Mouse (Mus musculus): ENCODE results near the gene Creb3l4. TPM values are rescaled to one million over a fixed set of nuclear protein-coding genes. Genes with fewer than 3 reads are reported as not detected.
A peak's percentile ranks its signal among the peaks of the same experiment; 100 is the strongest.
"Not testable (repeated sequence)": the region's sequence is repeated elsewhere in the genome, so short reads cannot be mapped to it uniquely, and the experiment has no call there.

Gene Creb3l4
- 2.4 and 3.0 TPM in 2 replicates for polyA plus RNA-seq (2015; fragmentation: Nextera tagmentation; extraction: Ambion mirVana)

- Histone ChIP-seq H3K4me2 (peak within 1 kb of the TSS; percentile 82), H3K9me3 (no peaks in the 10 kb centered on the region), H3K27me3 (replicated peaks) (no peaks in the 10 kb centered on the region), H3K36me3 (no peaks in the 10 kb centered on the region), H3K4me3 (peak within 1 kb of the TSS; percentile 51), H3K27ac (replicated peaks) (peak within 1 kb of the TSS; percentile 52), H3K9ac (peak within 1 kb of the TSS; percentile 72), H3K4me1 (peaks cover 21% of the 10 kb centered on the region)
- 5% methylated on average over 19 of the region's 19 CpGs for WGBS
- no peak for ATAC-seq (ENCODE audit: extremely low read depth, insufficient number of reproducible peaks, low FRiP score, low TSS enrichment)
Observed at GRCm38 (mm10) chr3:90242984-90243775, at the start of gene Creb3l4. Gene Creb3l4 (minus strand): TSS chr3:90243512.

GRCm38 (mm10) chr3:90292345-90293275 is 49.3 kb upstream of the Creb3l4 start, which contains the start of gene Gatad2b:
Gene Gatad2b (plus strand): TSS chr3:90293178.
- no peaks in the 10 kb centered on the region for H3K9me3 ChIP-seq
- ATAC-seq (ENCODE audit: extremely low read depth, insufficient number of reproducible peaks, low FRiP score, low TSS enrichment), result peak; percentile 99
- WGBS, result under 1% methylated on average over 44 of the region's 47 CpGs

GRCm38 (mm10) chr3:90291982-90292344 is 48.7 kb upstream of the Creb3l4 start:
- H3K4me1 ChIP-seq, result peaks cover 35% of the 10 kb centered on the region
- no peak for ATAC-seq (ENCODE audit: extremely low read depth, insufficient number of reproducible peaks, low FRiP score, low TSS enrichment)
- H3K9me3 ChIP-seq, result no peaks in the 10 kb centered on the region
- H3K4me3 ChIP-seq, result peak overlapping the region; percentile 93
- peak overlapping the region; percentile 75 for H3K4me2 ChIP-seq
- peak overlapping the region; percentile 96 for H3K27ac ChIP-seq (replicated peaks)
- H3K27me3 ChIP-seq (replicated peaks), result no peaks in the 10 kb centered on the region
- H3K36me3 ChIP-seq, result no peaks in the 10 kb centered on the region; the same call in 1 of the 2 replicates
- H3K9ac ChIP-seq, result peak overlapping the region; percentile 91
- 36% methylated on average over 2 of the region's 2 CpGs for WGBS

More at GRCm38 (mm10) chr3:90292345-90293275, 49.3 kb upstream of the Creb3l4 start, which contains the start of gene Gatad2b:
- H3K4me2 ChIP-seq, result peak within 1 kb of the TSS; percentile 80
- H3K4me1 ChIP-seq, result peaks cover 40% of the 10 kb centered on the region
- H3K36me3 ChIP-seq, result no peaks in the 10 kb centered on the region; the same call in 1 of the 2 replicates
- peak within 1 kb of the TSS; percentile 98 for H3K9ac ChIP-seq
- H3K27ac ChIP-seq (replicated peaks), result peak within 1 kb of the TSS; percentile 97
- H3K27me3 ChIP-seq (replicated peaks), result no peaks in the 10 kb centered on the region
- H3K4me3 ChIP-seq, result peak within 1 kb of the TSS; percentile 93

- Histone ChIP-seq H3K27ac (replicated peaks) (no peak overlapping the region), H3K36me3 (no peaks in the 10 kb centered on the region; the same call in 1 of the 2 replicates), H3K27me3 (replicated peaks) (no peaks in the 10 kb centered on the region), H3K4me2 (no peak overlapping the region), H3K4me1 (peaks cover 23% of the 10 kb centered on the region), H3K4me3 (no peak overlapping the region), H3K9ac (no peak overlapping the region), H3K9me3 (no peaks in the 10 kb centered on the region)
- no peak for ATAC-seq (ENCODE audit: extremely low read depth, insufficient number of reproducible peaks, low FRiP score, low TSS enrichment)
- 82% methylated on average over 1 of the region's 1 CpGs for WGBS
Observed at GRCm38 (mm10) chr3:90290602-90291001, 47.3 kb upstream of the Creb3l4 start.

- not testable (repeated sequence) for H3K27me3 ChIP-seq (replicated peaks); H3K27ac ChIP-seq (replicated peaks); ATAC-seq (ENCODE audit: extremely low read depth, insufficient number of reproducible peaks, low FRiP score, low TSS enrichment); H3K4me3 ChIP-seq; H3K9me3 ChIP-seq; H3K9ac ChIP-seq; H3K36me3 ChIP-seq; H3K4me2 ChIP-seq
- 46% methylated on average over 3 of the region's 3 CpGs for WGBS
- H3K4me1 ChIP-seq, result peaks cover 11% of the 10 kb centered on the region
Observed at GRCm38 (mm10) chr3:90289403-90289802, 46.1 kb upstream of the Creb3l4 start.

GRCm38 (mm10) chr3:90284150-90284549 is 40.8 kb upstream of the Creb3l4 start:
- Histone ChIP-seq H3K27ac (replicated peaks) (no peak overlapping the region), H3K4me1 (no peaks in the 10 kb centered on the region), H3K9ac (no peak overlapping the region), H3K36me3 (peaks cover 22% of the 10 kb centered on the region), H3K4me3 (no peak overlapping the region), H3K27me3 (replicated peaks) (no peaks in the 10 kb centered on the region), H3K4me2 (no peak overlapping the region), H3K9me3 (no peaks in the 10 kb centered on the region)
- WGBS, result 93% methylated on average over 2 of the region's 2 CpGs
- no peak for ATAC-seq (ENCODE audit: extremely low read depth, insufficient number of reproducible peaks, low FRiP score, low TSS enrichment)

- ATAC-seq (ENCODE audit: extremely low read depth, insufficient number of reproducible peaks, low FRiP score, low TSS enrichment), result no peak
- H3K36me3 ChIP-seq, result peaks cover 57% of the 10 kb centered on the region
Observed at GRCm38 (mm10) chr3:90280708-90281107, 37.4 kb upstream of the Creb3l4 start.

GRCm38 (mm10) chr3:90279743-90280142 is 36.4 kb upstream of the Creb3l4 start:
- Histone ChIP-seq H3K27me3 (replicated peaks) (no peaks in the 10 kb centered on the region), H3K4me2 (no peak overlapping the region), H3K9ac (no peak overlapping the region), H3K36me3 (peaks cover 66% of the 10 kb centered on the region), H3K9me3 (no peaks in the 10 kb centered on the region), H3K4me3 (no peak overlapping the region), H3K27ac (replicated peaks) (no peak overlapping the region), H3K4me1 (peaks cover 12% of the 10 kb centered on the region)
- ATAC-seq (ENCODE audit: extremely low read depth, insufficient number of reproducible peaks, low FRiP score, low TSS enrichment), result no peak
- WGBS, result 88% methylated on average over 7 of the region's 7 CpGs

More at GRCm38 (mm10) chr3:90280708-90281107, 37.4 kb upstream of the Creb3l4 start:
- no peak overlapping the region for H3K9ac ChIP-seq
- 89% methylated on average over 9 of the region's 9 CpGs for WGBS
- H3K4me3 ChIP-seq, result no peak overlapping the region
- H3K27ac ChIP-seq (replicated peaks), result no peak overlapping the region
- H3K4me1 ChIP-seq, result peaks cover 12% of the 10 kb centered on the region
- H3K9me3 ChIP-seq, result no peaks in the 10 kb centered on the region
- no peak overlapping the region for H3K4me2 ChIP-seq
- H3K27me3 ChIP-seq (replicated peaks), result no peaks in the 10 kb centered on the region

- no peak for ATAC-seq (ENCODE audit: extremely low read depth, insufficient number of reproducible peaks, low FRiP score, low TSS enrichment)
- Histone ChIP-seq H3K27me3 (replicated peaks) (no peaks in the 10 kb centered on the region), H3K27ac (replicated peaks) (no peak overlapping the region), H3K4me3 (no peak overlapping the region), H3K9me3 (no peaks in the 10 kb centered on the region), H3K4me2 (no peak overlapping the region), H3K4me1 (peaks cover 12% of the 10 kb centered on the region), H3K36me3 (peaks cover 69% of the 10 kb centered on the region), H3K9ac (no peak overlapping the region)
- 88% methylated on average over 9 of the region's 9 CpGs for WGBS
Observed at GRCm38 (mm10) chr3:90279216-90279615, 35.9 kb upstream of the Creb3l4 start.

- ATAC-seq (ENCODE audit: extremely low read depth, insufficient number of reproducible peaks, low FRiP score, low TSS enrichment), result no peak
- Histone ChIP-seq H3K36me3 (peaks cover 79% of the 10 kb centered on the region), H3K4me1 (peaks cover 12% of the 10 kb centered on the region), H3K9me3 (no peaks in the 10 kb centered on the region), H3K27ac (replicated peaks) (no peak overlapping the region), H3K9ac (no peak overlapping the region), H3K4me2 (no peak overlapping the region), H3K27me3 (replicated peaks) (no peaks in the 10 kb centered on the region), H3K4me3 (no peak overlapping the region)
- 90% methylated on average over 10 of the region's 10 CpGs for WGBS
Observed at GRCm38 (mm10) chr3:90278211-90278610, 34.9 kb upstream of the Creb3l4 start.

GRCm38 (mm10) chr3:90277793-90278192 is 34.5 kb upstream of the Creb3l4 start:
- 87% methylated on average over 9 of the region's 9 CpGs for WGBS
- H3K4me2 ChIP-seq, result no peak overlapping the region

More at GRCm38 (mm10) chr3:90277793-90278192, 34.5 kb upstream of the Creb3l4 start:
- Histone ChIP-seq H3K27ac (replicated peaks) (no peak overlapping the region), H3K36me3 (peaks cover 84% of the 10 kb centered on the region), H3K9ac (no peak overlapping the region), H3K4me1 (peaks cover 12% of the 10 kb centered on the region), H3K4me3 (no peak overlapping the region), H3K27me3 (replicated peaks) (no peaks in the 10 kb centered on the region), H3K9me3 (no peaks in the 10 kb centered on the region)
- no peak for ATAC-seq (ENCODE audit: extremely low read depth, insufficient number of reproducible peaks, low FRiP score, low TSS enrichment)
